Mouse (Mus musculus): ENCODE measurements around the gene Tpra1.

DNA sequence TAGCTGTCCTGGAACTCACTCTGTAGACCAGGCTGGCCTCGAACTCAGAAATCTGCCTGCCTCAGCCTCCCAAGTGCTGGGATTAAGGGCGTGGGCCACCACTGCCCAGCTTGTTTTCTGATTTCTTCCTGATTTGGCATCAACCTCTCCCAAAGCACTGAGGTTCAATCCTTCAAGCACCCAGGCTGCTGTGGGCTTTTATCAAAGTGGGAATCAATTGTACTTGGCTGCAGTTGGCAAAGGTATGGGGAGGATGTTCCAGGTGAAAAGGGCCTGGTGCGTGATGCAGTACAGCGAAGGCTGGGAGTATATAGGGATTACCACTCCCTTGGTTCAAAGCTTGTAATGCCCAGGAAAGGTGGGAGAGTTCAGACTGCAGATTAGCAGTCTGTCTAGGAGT lies 3.0 kb upstream of the Tpra1 start:
- no peak for TF ChIP-seq CTCF (IDR thresholded peaks at IDR 0.05; ENCODE audit: control insufficient read depth, insufficient read depth, low read length)
- TF ChIP-seq POLR2A (IDR thresholded peaks at IDR 0.05; ENCODE audit: borderline replicate concordance, control insufficient read depth, low read depth, low read length) = no peak

All from bone marrow, adult 2 months (tissue).